Mouse (Mus musculus) T-cell, adult 2 months (primary cell): ENCODE measurements at regions not wholly inside any gene's neighbourhood (a gene's known extent, or its start where the extent isn't known, plus 50 kb on each side); places are given as distances from the start of the nearest gene placed in this dataset.

Experiments used
- DNase-seq: peaks from one replicate; pipeline ENCODE4 v3.0.0; 2022; ENCODE audit warnings: low spot score

GRCm38 (mm10) chr11:111577883-111578282 lies 511.9 kb downstream of the Kcnj2 start:
- no peak for DNase-seq

- no peak for DNase-seq
Observed at GRCm38 (mm10) chr11:111582980-111583379, 517.0 kb downstream of the Kcnj2 start.

GRCm38 (mm10) chr11:111583606-111584005 lies 517.6 kb downstream of the Kcnj2 start:
- no peak for DNase-seq

- DNase-seq, result no peak
Observed at GRCm38 (mm10) chr11:111599456-111599855, 533.5 kb downstream of the Kcnj2 start.

- no peak for DNase-seq
Observed at GRCm38 (mm10) chr11:111605146-111605545, 539.2 kb downstream of the Kcnj2 start.

- no peak for DNase-seq
Observed at GRCm38 (mm10) chr11:111610522-111611015, 544.6 kb downstream of the Kcnj2 start.

GRCm38 (mm10) chr11:111643603-111644002 lies 577.6 kb downstream of the Kcnj2 start:
- no peak for DNase-seq

GRCm38 (mm10) chr11:111652882-111653281 lies 586.9 kb downstream of the Kcnj2 start:
- no peak for DNase-seq

GRCm38 (mm10) chr11:111657778-111658177 lies 591.8 kb downstream of the Kcnj2 start:
- no peak for DNase-seq

GRCm38 (mm10) chr11:111658362-111659309 lies 592.7 kb downstream of the Kcnj2 start:
- no peak for DNase-seq

- DNase-seq, result no peak
Observed at GRCm38 (mm10) chr11:111663269-111663668, 597.3 kb downstream of the Kcnj2 start.

- no peak for DNase-seq
Observed at GRCm38 (mm10) chr11:111666336-111666735, 600.4 kb downstream of the Kcnj2 start.

GRCm38 (mm10) chr11:111671865-111672264 lies 605.9 kb downstream of the Kcnj2 start:
- DNase-seq, result no peak

GRCm38 (mm10) chr11:111675673-111676072 lies 609.7 kb downstream of the Kcnj2 start:
- no peak for DNase-seq

- no peak for DNase-seq
Observed at GRCm38 (mm10) chr11:111682341-111682740, 616.4 kb downstream of the Kcnj2 start.

GRCm38 (mm10) chr11:111683909-111684308 lies 617.9 kb downstream of the Kcnj2 start:
- no peak for DNase-seq

GRCm38 (mm10) chr11:111687769-111688168 lies 621.8 kb downstream of the Kcnj2 start:
- no peak for DNase-seq

- no peak for DNase-seq
Observed at GRCm38 (mm10) chr11:111688186-111688860, 622.4 kb downstream of the Kcnj2 start.

GRCm38 (mm10) chr11:111689899-111690298 lies 623.9 kb downstream of the Kcnj2 start:
- DNase-seq, result no peak

GRCm38 (mm10) chr11:111691512-111691911 lies 625.5 kb downstream of the Kcnj2 start:
- no peak for DNase-seq

- no peak for DNase-seq
Observed at GRCm38 (mm10) chr11:111696668-111697067, 630.7 kb downstream of the Kcnj2 start.

- DNase-seq, result no peak
Observed at GRCm38 (mm10) chr11:111699862-111700261, 633.9 kb downstream of the Kcnj2 start.

GRCm38 (mm10) chr11:111706882-111707281 lies 640.9 kb downstream of the Kcnj2 start:
- DNase-seq, result no peak
